In genomic region chr19:4820678-4821303, GRCm38 (mm10) we compare ENCODE assay signal across 8 mouse cellular contexts. TPM values are rescaled to one million over a fixed set of nuclear protein-coding genes. Genes with fewer than 3 reads are reported as not detected.
A peak's percentile ranks its signal among the peaks of the same experiment; 100 is the strongest.
DNase-seq lines count a peak whose midpoint lies in the region; ATAC-seq lines count a peak whose summit lies in the region.

No protein-coding gene starts in this region.

- intact Hi-C loops in heart, postnatal 10 days (cut with DNase I) = no loop called here

- 82% methylated on average over 5 of the region's 5 CpGs for WGBS in midbrain, embryonic 14.5 days
- WGBS in midbrain, embryonic 13.5 days = 85% methylated on average over 5 of the region's 5 CpGs
- WGBS in midbrain, embryonic 15.5 days = 77% methylated on average over 5 of the region's 5 CpGs

- H3K27me3 ChIP-seq in midbrain, embryonic 14.5 days (ENCODE audit: control insufficient read depth, insufficient read depth, low read length) = no peaks in the 10 kb centered on the region
- H3K27me3 ChIP-seq in midbrain, embryonic 13.5 days = no peaks in the 10 kb centered on the region
- no peaks in the 10 kb centered on the region for H3K27me3 ChIP-seq in midbrain, embryonic 15.5 days (replicated peaks)

- H3K9ac ChIP-seq in midbrain, embryonic 14.5 days (replicated peaks; ENCODE audit: low read length) = no peak overlapping the region
- no peak overlapping the region for H3K9ac ChIP-seq in midbrain, embryonic 13.5 days (replicated peaks)
- H3K9ac ChIP-seq in midbrain, embryonic 15.5 days = no peak overlapping the region

- no peak for ATAC-seq in midbrain, embryonic 14.5 days (ENCODE audit: low FRiP score, low TSS enrichment)
- no peak for ATAC-seq in midbrain, embryonic 13.5 days
- no peak for ATAC-seq in midbrain, embryonic 15.5 days (replicated peaks)

- H3K4me2 ChIP-seq in midbrain, embryonic 14.5 days (ENCODE audit: low read length) = no peak overlapping the region
- no peak overlapping the region for H3K4me2 ChIP-seq in midbrain, embryonic 13.5 days (replicated peaks)
- H3K4me2 ChIP-seq in midbrain, embryonic 15.5 days = no peak overlapping the region

- H3K27ac ChIP-seq in midbrain, embryonic 14.5 days (replicated peaks; ENCODE audit: low read depth, low read length) = no peak overlapping the region
- H3K27ac ChIP-seq in midbrain, embryonic 13.5 days = no peak overlapping the region
- H3K27ac ChIP-seq in midbrain, embryonic 15.5 days = no peak overlapping the region

- H3K4me3 ChIP-seq in midbrain, embryonic 14.5 days (replicated peaks; ENCODE audit: low read depth, low read length) = no peak overlapping the region
- no peak overlapping the region for H3K4me3 ChIP-seq in midbrain, embryonic 13.5 days (replicated peaks)
- no peak overlapping the region for H3K4me3 ChIP-seq in midbrain, embryonic 15.5 days

- no peaks in the 10 kb centered on the region for H3K4me1 ChIP-seq in midbrain, embryonic 14.5 days (ENCODE audit: control insufficient read depth, insufficient read depth, low read length)
- no peaks in the 10 kb centered on the region for H3K4me1 ChIP-seq in midbrain, embryonic 13.5 days (replicated peaks)
- no peaks in the 10 kb centered on the region for H3K4me1 ChIP-seq in midbrain, embryonic 15.5 days

- no peaks in the 10 kb centered on the region for H3K9me3 ChIP-seq in midbrain, embryonic 14.5 days (ENCODE audit: control insufficient read depth, low read length)
- peaks cover under 1% of the 10 kb centered on the region; the same call in 1 of the 2 replicates for H3K9me3 ChIP-seq in midbrain, embryonic 13.5 days
- H3K9me3 ChIP-seq in midbrain, embryonic 15.5 days = no peaks in the 10 kb centered on the region

- peak; percentile 52 for DNase-seq in midbrain, embryonic 14.5 days
- DNase-seq in cerebellum, postnatal 14 days = peak; percentile 85 to 87
- peak; percentile 84 to 89 for DNase-seq in heart, postnatal 10 days
- DNase-seq in layer of hippocampus, postnatal 14 days (ENCODE audit: low spot score in 2 of 2) = peak; percentile 74 to 90
- peak; percentile 69 for DNase-seq in ovary, adult 18-20 months (ENCODE audit: low spot score)
- no peak for DNase-seq in natural killer cell, adult 2 months (ENCODE audit: low spot score in 2 of 2)

- H3K36me3 ChIP-seq in midbrain, embryonic 14.5 days (ENCODE audit: control insufficient read depth, insufficient read depth, low read length) = peaks cover 16% of the 10 kb centered on the region
- H3K36me3 ChIP-seq in midbrain, embryonic 13.5 days = peaks cover 17% of the 10 kb centered on the region
- 0 out of 2 replicates have a peak, but pooled peaks cover 2% of the 10 kb centered on the region for H3K36me3 ChIP-seq in midbrain, embryonic 15.5 days (replicated peaks)

RNA-seq across cellular contexts. Expression of gene Rbm14, which starts 9.4 kb away (rescaled TPM):
- polyA plus RNA-seq in midbrain, embryonic 14.5 days (2014; fragmentation: Nextera tagmentation; extraction: Ambion mirVana) = 62.0 and 68.9 TPM in 2 replicates
- polyA plus RNA-seq in midbrain, embryonic 13.5 days (2015; fragmentation: Nextera tagmentation; extraction: Ambion mirVana) = 74.8 and 82.3 TPM in 2 replicates
- total RNA-seq in heart, postnatal 10 days (2021) = 10 to 100 TPM; 33.8 to 34.6 TPM
- total RNA-seq in layer of hippocampus, postnatal 14 days (2021) = 10 to 100 TPM; 56.1 to 57.2 TPM
- polyA plus RNA-seq in midbrain, embryonic 15.5 days (2015; fragmentation: Nextera tagmentation; extraction: Ambion mirVana) = 69.3 and 72.8 TPM in 2 replicates

RNA-seq across cellular contexts. Expression of gene Gm21992, which starts 9.4 kb away (rescaled TPM):
- polyA plus RNA-seq in midbrain, embryonic 14.5 days (2014; fragmentation: Nextera tagmentation; extraction: Ambion mirVana) = 12.7 and 14.4 TPM in 2 replicates
- polyA plus RNA-seq in midbrain, embryonic 13.5 days (2015; fragmentation: Nextera tagmentation; extraction: Ambion mirVana) = 30.9 and 33.4 TPM in 2 replicates
- total RNA-seq in heart, postnatal 10 days (2021) = 10 to 100 TPM; 16.8 to 17.8 TPM
- total RNA-seq in layer of hippocampus, postnatal 14 days (2021) = 10 to 100 TPM; 19.9 to 21.4 TPM
- 17.0 and 19.5 TPM in 2 replicates for polyA plus RNA-seq in midbrain, embryonic 15.5 days (2015; fragmentation: Nextera tagmentation; extraction: Ambion mirVana)

RNA-seq across cellular contexts. Expression of gene Ccs, which starts 18.3 kb away (rescaled TPM):
- polyA plus RNA-seq in midbrain, embryonic 14.5 days (2014; fragmentation: Nextera tagmentation; extraction: Ambion mirVana) = 36.5 and 41.4 TPM in 2 replicates
- polyA plus RNA-seq in midbrain, embryonic 13.5 days (2015; fragmentation: Nextera tagmentation; extraction: Ambion mirVana) = 37.9 and 40.2 TPM in 2 replicates
- 10 to 100 TPM; 36.0 to 36.9 TPM for total RNA-seq in heart, postnatal 10 days (2021)
- 10 to 100 TPM; 42.6 to 43.6 TPM for total RNA-seq in layer of hippocampus, postnatal 14 days (2021)
- polyA plus RNA-seq in midbrain, embryonic 15.5 days (2015; fragmentation: Nextera tagmentation; extraction: Ambion mirVana) = 43.9 and 44.1 TPM in 2 replicates

RNA-seq across cellular contexts. Expression of gene Ccdc87, which starts 18.4 kb away (rescaled TPM):
- 0.49 and 0.63 TPM in 2 replicates for polyA plus RNA-seq in midbrain, embryonic 14.5 days (2014; fragmentation: Nextera tagmentation; extraction: Ambion mirVana)
- polyA plus RNA-seq in midbrain, embryonic 13.5 days (2015; fragmentation: Nextera tagmentation; extraction: Ambion mirVana) = 0.30 and 0.36 TPM in 2 replicates
- total RNA-seq in heart, postnatal 10 days (2021) = not detected
- total RNA-seq in layer of hippocampus, postnatal 14 days (2021) = 1 to 10 TPM; 2.0 TPM
- 0.74 and 0.83 TPM in 2 replicates for polyA plus RNA-seq in midbrain, embryonic 15.5 days (2015; fragmentation: Nextera tagmentation; extraction: Ambion mirVana)

RNA-seq across cellular contexts. Expression of gene Rbm4, which starts 27.1 kb away (rescaled TPM):
- 101 and 113 TPM in 2 replicates for polyA plus RNA-seq in midbrain, embryonic 14.5 days (2014; fragmentation: Nextera tagmentation; extraction: Ambion mirVana)
- polyA plus RNA-seq in midbrain, embryonic 13.5 days (2015; fragmentation: Nextera tagmentation; extraction: Ambion mirVana) = 117 and 126 TPM in 2 replicates
- total RNA-seq in heart, postnatal 10 days (2021) = 10 to 100 TPM; 43.1 to 49.2 TPM
- total RNA-seq in layer of hippocampus, postnatal 14 days (2021) = 10 to 100 TPM; 72.9 to 74.7 TPM
- polyA plus RNA-seq in midbrain, embryonic 15.5 days (2015; fragmentation: Nextera tagmentation; extraction: Ambion mirVana) = 98.0 and 98.6 TPM in 2 replicates

Comparison
In these comparisons a context has a peak if more than half of its experiments do, and no peak if none do; other contexts are left out.
1. DNase-seq: peak in midbrain, embryonic 14.5 days (single experiment), cerebellum, postnatal 14 days (2 of 2), heart, postnatal 10 days (2 of 2), layer of hippocampus, postnatal 14 days (2 of 2) and ovary, adult 18-20 months (single experiment); none in natural killer cell, adult 2 months (0 of 2).